Mouse (Mus musculus): Measurements from ENCODE around the gene St6gal1.

GRCm38 (mm10) chr16:23214314-23214713 lies 10.2 kb upstream of the St6gal1 start:
- no peak for TF ChIP-seq CTCF (IDR thresholded peaks at IDR 0.05; ENCODE audit: control insufficient read depth, insufficient read depth, insufficient replicate concordance, low read depth, low read length)
- no peak for TF ChIP-seq POLR2A (IDR thresholded peaks at IDR 0.05; ENCODE audit: control insufficient read depth, low read depth, low read length)
